Mouse (Mus musculus) intestine, embryonic 14.5 days (tissue): ENCODE measurements at regions not wholly inside any gene's neighbourhood (a gene's known extent, or its start where the extent isn't known, plus 50 kb on each side); places are given as distances from the start of the nearest gene placed in this dataset.

Experiments
- ATAC-seq: fragments of 200-750 bp; cut with Nextera tagmentation; replicated peaks from 2 replicates; pipeline ENCODE4 v1.8.0; 2017; ENCODE audit warnings: low read depth, moderate number of reproducible peaks, moderate TSS enrichment, moderate library complexity; ENCODE audit not compliant: low FRiP score, low TSS enrichment
- DNase-seq: peaks from one replicate; pipeline ENCODE4 v3.0.0-alpha.2; 2018; ENCODE audit warnings: low spot score
- H3K27ac ChIP-seq: fragments of 300-500 bp; sonication (generic); 2 replicates; pipeline ENCODE4 v1.5.1; 2014; ENCODE audit warnings: low read depth, mild to moderate bottlenecking, control low read depth
- H3K27me3 ChIP-seq: fragments of 300-500 bp; sonication (generic); replicated peaks from 2 replicates; pipeline ENCODE4 v1.6.1; 2014; ENCODE audit warnings: low read length, control low read depth; ENCODE audit not compliant: control insufficient read depth, insufficient read depth
- H3K36me3 ChIP-seq: fragments of 300-500 bp; sonication (generic); 2 replicates; pipeline ENCODE4 v1.6.1; 2014; ENCODE audit warnings: low read length, control low read depth; ENCODE audit not compliant: control insufficient read depth, insufficient read depth
- H3K4me1 ChIP-seq: fragments of 300-500 bp; sonication (generic); replicated peaks from 2 replicates; pipeline ENCODE4 v1.6.1; 2014; ENCODE audit warnings: low read length, control low read depth, mixed read lengths; ENCODE audit not compliant: control insufficient read depth, insufficient read depth
- H3K4me2 ChIP-seq: fragments of 300-500 bp; sonication (generic); 2 replicates; pipeline ENCODE4 v1.6.1; 2014; ENCODE audit warnings: low read length
- H3K4me3 ChIP-seq: fragments of 300-500 bp; sonication (generic); 2 replicates; pipeline ENCODE4 v1.5.1; 2014; ENCODE audit warnings: low read depth, low read length, control low read depth, mixed read lengths
- H3K9ac ChIP-seq: fragments of 300-500 bp; sonication (generic); 2 replicates; pipeline ENCODE4 v1.6.1; 2014; ENCODE audit warnings: mild to moderate bottlenecking, low read length
- H3K9me3 ChIP-seq: fragments of 300-500 bp; sonication (generic); 2 replicates; pipeline ENCODE4 v1.6.1; 2016; ENCODE audit warnings: low read length, control low read depth; ENCODE audit not compliant: control insufficient read depth
- WGBS: fragments of 180-500 bp; shearing (Covaris S2); extraction: QIAGEN DNeasy Blood & Tissue Kit; methylation state at CpG from one replicate; pipeline ENCODE4 v1.1.7; 2014; 5-methylcytosine and 5-hydroxymethylcytosine counted together

- peaks cover 6% of the 10 kb centered on the region; the same call in 1 of the 2 replicates for H3K4me1 ChIP-seq
- H3K4me2 ChIP-seq: no peak overlapping the region
- no peak for DNase-seq
- H3K27ac ChIP-seq: no peak overlapping the region
- H3K9ac ChIP-seq: no peak overlapping the region
- H3K4me3 ChIP-seq: no peak overlapping the region
- no peaks in the 10 kb centered on the region for H3K36me3 ChIP-seq
- H3K9me3 ChIP-seq: no peaks in the 10 kb centered on the region
- no peaks in the 10 kb centered on the region for H3K27me3 ChIP-seq
- no peak for ATAC-seq
- WGBS: 85% methylated on average over 5 of the region's 5 CpGs
These were observed 129.6 kb downstream of the Trim33 start for GRCm38 (mm10) chr3:103408724-103409123.

- no peak overlapping the region for H3K27ac ChIP-seq
- DNase-seq: no peak
- H3K4me2 ChIP-seq: no peak overlapping the region
- H3K36me3 ChIP-seq: no peaks in the 10 kb centered on the region
- H3K9me3 ChIP-seq: no peaks in the 10 kb centered on the region
- peaks cover 6% of the 10 kb centered on the region; the same call in 1 of the 2 replicates for H3K4me1 ChIP-seq
- 64% methylated on average over 2 of the region's 2 CpGs for WGBS
- H3K4me3 ChIP-seq: no peak overlapping the region
- H3K9ac ChIP-seq: no peak overlapping the region
- ATAC-seq: no peak
- H3K27me3 ChIP-seq: no peaks in the 10 kb centered on the region
These were observed 133.2 kb downstream of the Trim33 start for GRCm38 (mm10) chr3:103412247-103412646.

GRCm38 (mm10) chr3:103415051-103415695 is 136.1 kb downstream of the Trim33 start:
- H3K4me3 ChIP-seq: no peak overlapping the region
- no peaks in the 10 kb centered on the region for H3K36me3 ChIP-seq
- ATAC-seq (no peak), DNase-seq (no peak)
- no peaks in the 10 kb centered on the region for H3K27me3 ChIP-seq
- H3K4me2 ChIP-seq: no peak overlapping the region
- H3K9me3 ChIP-seq: no peaks in the 10 kb centered on the region
- peaks cover 7% of the 10 kb centered on the region; the same call in 1 of the 2 replicates for H3K4me1 ChIP-seq
- no peak overlapping the region for H3K9ac ChIP-seq
- 81% methylated on average over 8 of the region's 8 CpGs for WGBS
- no peak overlapping the region for H3K27ac ChIP-seq

- Histone ChIP-seq H3K4me2 (no peak overlapping the region), H3K4me1 (peaks cover 18% of the 10 kb centered on the region), H3K9ac (no peak overlapping the region), H3K36me3 (no peaks in the 10 kb centered on the region), H3K27ac (no peak overlapping the region; the same call in 1 of the 2 replicates), H3K4me3 (no peak overlapping the region), H3K27me3 (no peaks in the 10 kb centered on the region), H3K9me3 (no peaks in the 10 kb centered on the region)
- no peak for DNase-seq
- 27% methylated on average over 2 of the region's 2 CpGs for WGBS
- ATAC-seq: no peak
These were observed 137.2 kb downstream of the Trim33 start for GRCm38 (mm10) chr3:103416296-103416695.

- Histone ChIP-seq H3K4me3 (no peak overlapping the region), H3K36me3 (no peaks in the 10 kb centered on the region), H3K27me3 (no peaks in the 10 kb centered on the region), H3K4me2 (no peak overlapping the region), H3K4me1 (peaks cover 23% of the 10 kb centered on the region), H3K9me3 (no peaks in the 10 kb centered on the region), H3K9ac (no peak overlapping the region), H3K27ac (no peak overlapping the region)
- no peak for DNase-seq
- 90% methylated on average over 4 of the region's 4 CpGs for WGBS
- ATAC-seq: no peak
These were observed 138.7 kb downstream of the Trim33 start for GRCm38 (mm10) chr3:103417781-103418180.

- Histone ChIP-seq H3K4me3 (no peak overlapping the region), H3K4me1 (peaks cover 23% of the 10 kb centered on the region), H3K9ac (no peak overlapping the region), H3K27ac (peak overlapping the region; percentile 93), H3K27me3 (no peaks in the 10 kb centered on the region), H3K4me2 (no peak overlapping the region), H3K9me3 (no peaks in the 10 kb centered on the region), H3K36me3 (no peaks in the 10 kb centered on the region)
- ATAC-seq (peak; percentile 87), DNase-seq (peak; percentile 82)
- WGBS: 14% methylated on average over 4 of the region's 4 CpGs
These were observed 140.9 kb downstream of the Trim33 start for GRCm38 (mm10) chr3:103419761-103420620.

- WGBS: 43% methylated on average over 12 of the region's 12 CpGs
- Histone ChIP-seq H3K4me3 (no peak overlapping the region), H3K9ac (no peak overlapping the region), H3K27me3 (no peaks in the 10 kb centered on the region), H3K4me2 (no peak overlapping the region), H3K9me3 (no peaks in the 10 kb centered on the region), H3K4me1 (peaks cover 23% of the 10 kb centered on the region), H3K27ac (peak overlapping the region; percentile 93), H3K36me3 (no peaks in the 10 kb centered on the region)
- no peak for DNase-seq
- no peak for ATAC-seq
These were observed 141.7 kb downstream of the Trim33 start for GRCm38 (mm10) chr3:103420621-103421274.

- H3K36me3 ChIP-seq: no peaks in the 10 kb centered on the region
- no peak overlapping the region for H3K9ac ChIP-seq
- H3K9me3 ChIP-seq: no peaks in the 10 kb centered on the region
- H3K4me3 ChIP-seq: no peak overlapping the region
- peaks cover 22% of the 10 kb centered on the region for H3K4me1 ChIP-seq
- peak overlapping the region; percentile 93 for H3K27ac ChIP-seq
- no peaks in the 10 kb centered on the region for H3K27me3 ChIP-seq
- ATAC-seq: no peak
- no peak for DNase-seq
- no peak overlapping the region for H3K4me2 ChIP-seq
- WGBS: 54% methylated on average over 9 of the region's 9 CpGs
These were observed 142.2 kb downstream of the Trim33 start for GRCm38 (mm10) chr3:103421275-103421621.
